ENCODE assay signal across 8 mouse cellular contexts in the genomic region with DNA sequence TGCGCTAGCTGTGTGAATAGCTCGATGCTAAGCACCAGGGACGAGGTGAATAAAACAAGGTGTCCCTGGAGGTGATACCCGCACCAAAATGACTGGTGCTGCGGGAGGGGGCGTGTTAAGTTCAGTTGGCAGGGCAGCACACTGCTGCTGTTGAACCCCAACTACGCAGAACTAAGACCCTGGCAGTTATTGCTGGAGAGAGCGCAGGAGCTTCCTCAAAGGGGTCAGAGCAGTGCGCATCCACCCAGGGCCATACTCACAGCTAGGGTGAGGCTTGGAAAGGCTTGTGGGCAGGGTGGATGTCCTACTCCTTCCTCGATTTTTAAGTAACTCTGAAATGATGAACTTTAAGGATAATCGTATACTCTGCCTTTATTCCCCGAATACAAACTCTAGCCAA. TPM values are rescaled to one million over a fixed set of nuclear protein-coding genes. Genes with fewer than 3 reads are reported as not detected.
DNase-seq lines count a peak whose midpoint lies in the region; ATAC-seq and TF ChIP-seq lines count a peak whose summit lies in the region.

No protein-coding gene starts in this region.

- peak overlapping the region; percentile 69 for H3K9ac ChIP-seq in intestine, embryonic 15.5 days
- peak overlapping the region; percentile 71 for H3K9ac ChIP-seq in neural tube, embryonic 12.5 days

- no peaks in the 10 kb centered on the region for H3K9me3 ChIP-seq in embryonic facial prominence, embryonic 10.5 days
- H3K9me3 ChIP-seq in intestine, embryonic 15.5 days, result no peaks in the 10 kb centered on the region
- H3K9me3 ChIP-seq in neural tube, embryonic 12.5 days, result no peaks in the 10 kb centered on the region

- peaks cover 52% of the 10 kb centered on the region for H3K27me3 ChIP-seq in embryonic facial prominence, embryonic 10.5 days (replicated peaks; ENCODE audit: low read depth, poor library complexity, severe bottlenecking)
- H3K27me3 ChIP-seq in intestine, embryonic 15.5 days (replicated peaks), result peaks cover 8% of the 10 kb centered on the region
- H3K27me3 ChIP-seq in neural tube, embryonic 12.5 days (replicated peaks), result peaks cover 15% of the 10 kb centered on the region

- no peak for TF ChIP-seq CTCF in lung, adult 2 months (IDR thresholded peaks at IDR 0.05; ENCODE audit: insufficient read depth, low read length)

- 20% methylated on average over 12 of the region's 12 CpGs for WGBS in lung, adult 2 months
- 22% methylated on average over 12 of the region's 12 CpGs for WGBS in embryonic facial prominence, embryonic 10.5 days
- WGBS in intestine, embryonic 15.5 days, result 16% methylated on average over 12 of the region's 12 CpGs
- WGBS in neural tube, embryonic 12.5 days, result 22% methylated on average over 12 of the region's 12 CpGs

- H3K36me3 ChIP-seq in embryonic facial prominence, embryonic 10.5 days (replicated peaks), result peaks cover 19% of the 10 kb centered on the region
- H3K36me3 ChIP-seq in intestine, embryonic 15.5 days, result 0 out of 2 replicates have a peak, but pooled peaks cover 5% of the 10 kb centered on the region
- H3K36me3 ChIP-seq in neural tube, embryonic 12.5 days, result peaks cover 5% of the 10 kb centered on the region; the same call in 1 of the 2 replicates

- no peak for TF ChIP-seq POLR2A in lung, adult 2 months (IDR thresholded peaks at IDR 0.05; ENCODE audit: borderline replicate concordance, extremely low read depth, low read depth, low read length)

- peak overlapping the region; percentile 81 for H3K27ac ChIP-seq in embryonic facial prominence, embryonic 10.5 days (replicated peaks)
- H3K27ac ChIP-seq in intestine, embryonic 15.5 days, result no peak overlapping the region
- no peak overlapping the region for H3K27ac ChIP-seq in neural tube, embryonic 12.5 days

- peak overlapping the region; percentile 91 for H3K4me3 ChIP-seq in lung, adult 2 months (replicated peaks; ENCODE audit: extremely low read depth, low read depth, low read length)
- H3K4me3 ChIP-seq in embryonic facial prominence, embryonic 10.5 days, result peak overlapping the region; percentile 69
- H3K4me3 ChIP-seq in intestine, embryonic 15.5 days (replicated peaks), result peak overlapping the region; percentile 64
- H3K4me3 ChIP-seq in neural tube, embryonic 12.5 days, result peak overlapping the region; percentile 57

- H3K4me2 ChIP-seq in intestine, embryonic 15.5 days (replicated peaks), result peak overlapping the region; percentile 85
- H3K4me2 ChIP-seq in neural tube, embryonic 12.5 days (replicated peaks), result peak overlapping the region; percentile 81

- intact Hi-C loops in gastrocnemius, postnatal 36 days (cut with DNase I), result loop anchor here (2.0 kb wide), 1 partner anchor 233 kb away; no protein-coding TSS in a partner anchor

- DNase-seq in lung, adult 2 months, result no peak
- DNase-seq in lung, adult 18-20 months, result no peak
- DNase-seq in embryonic facial prominence, embryonic 10.5 days (ENCODE audit: low spot score), result no peak
- DNase-seq in adrenal gland, postnatal 14 days, result no peak
- no peak for DNase-seq in cerebellum, postnatal 14 days
- no peak for DNase-seq in gastrocnemius, postnatal 36 days

- peak; percentile 27 for ATAC-seq in intestine, embryonic 15.5 days
- ATAC-seq in neural tube, embryonic 12.5 days (ENCODE audit: low FRiP score, low read depth), result peak; percentile 21

- H3K4me1 ChIP-seq in lung, adult 2 months (ENCODE audit: control insufficient read depth, insufficient read depth, low read length), result peaks cover 3% of the 10 kb centered on the region
- H3K4me1 ChIP-seq in embryonic facial prominence, embryonic 10.5 days, result peaks cover 28% of the 10 kb centered on the region
- peaks cover 13% of the 10 kb centered on the region; the same call in 1 of the 2 replicates for H3K4me1 ChIP-seq in intestine, embryonic 15.5 days (replicated peaks)
- peaks cover 19% of the 10 kb centered on the region for H3K4me1 ChIP-seq in neural tube, embryonic 12.5 days

RNA-seq across cellular contexts. Expression of gene Hs1bp3, which starts 0.5 kb away (rescaled TPM):
- polyA plus RNA-seq in lung, adult 2 months (2012; rRNA removed), result 21.7 and 25.8 TPM in 2 replicates
- polyA plus RNA-seq in embryonic facial prominence, embryonic 10.5 days (2016; fragmentation: Nextera tagmentation; extraction: Ambion mirVana), result 17.9 and 18.8 TPM in 2 replicates
- polyA plus RNA-seq in intestine, embryonic 15.5 days (2015; fragmentation: Nextera tagmentation; extraction: Ambion mirVana), result 21.4 and 23.4 TPM in 2 replicates
- 10.9 and 11.6 TPM in 2 replicates for polyA plus RNA-seq in neural tube, embryonic 12.5 days (2016; fragmentation: Nextera tagmentation; extraction: Ambion mirVana)
- 12.4 and 15.1 TPM in 2 replicates for total RNA-seq in adrenal gland, postnatal 14 days (2021)
- 1 to 10 TPM; 4.3 to 5.3 TPM for total RNA-seq in gastrocnemius, postnatal 36 days (2021)

RNA-seq across cellular contexts. Expression of gene Gdf7, which starts 12.0 kb away (rescaled TPM):
- 0.24 and 0.25 TPM in 2 replicates for polyA plus RNA-seq in lung, adult 2 months (2012; rRNA removed)
- 0.10 and 0.17 TPM in 2 replicates for polyA plus RNA-seq in embryonic facial prominence, embryonic 10.5 days (2016; fragmentation: Nextera tagmentation; extraction: Ambion mirVana)
- polyA plus RNA-seq in intestine, embryonic 15.5 days (2015; fragmentation: Nextera tagmentation; extraction: Ambion mirVana), result not detected in 2 replicates
- polyA plus RNA-seq in neural tube, embryonic 12.5 days (2016; fragmentation: Nextera tagmentation; extraction: Ambion mirVana), result 0.39 and 0.42 TPM in 2 replicates
- total RNA-seq in adrenal gland, postnatal 14 days (2021), result not detected in 2 replicates
- total RNA-seq in gastrocnemius, postnatal 36 days (2021), result not detected
